Mouse (Mus musculus): Measurements from ENCODE around the gene Rbpj.
"Not testable (repeated sequence)": the region's sequence is repeated elsewhere in the genome, so short reads cannot be mapped to it uniquely, and the experiment has no call there.

Gene Rbpj

DNA sequence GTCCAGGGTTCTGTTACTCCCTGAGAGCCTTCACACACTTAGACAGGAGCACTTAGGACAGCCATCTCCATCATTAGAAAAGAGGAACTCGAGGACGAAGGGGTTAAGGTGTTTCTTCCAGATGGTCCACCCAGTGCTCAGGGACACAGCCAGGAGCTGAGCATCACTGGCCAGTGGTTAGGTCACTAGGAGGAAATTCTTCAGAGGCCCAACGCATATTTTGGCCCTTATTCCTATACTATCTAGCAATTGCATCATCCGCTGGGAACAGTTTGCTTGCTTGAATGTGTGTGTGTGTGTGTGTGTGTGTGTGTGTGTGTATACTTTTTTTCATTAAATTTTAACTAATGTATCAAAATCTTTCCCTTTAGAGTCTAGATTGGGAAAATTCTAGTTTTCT is 45.5 kb downstream of the Rbpj start:
- DNase-seq (ENCODE audit: low spot score in 2 of 2): no peak

DNA sequence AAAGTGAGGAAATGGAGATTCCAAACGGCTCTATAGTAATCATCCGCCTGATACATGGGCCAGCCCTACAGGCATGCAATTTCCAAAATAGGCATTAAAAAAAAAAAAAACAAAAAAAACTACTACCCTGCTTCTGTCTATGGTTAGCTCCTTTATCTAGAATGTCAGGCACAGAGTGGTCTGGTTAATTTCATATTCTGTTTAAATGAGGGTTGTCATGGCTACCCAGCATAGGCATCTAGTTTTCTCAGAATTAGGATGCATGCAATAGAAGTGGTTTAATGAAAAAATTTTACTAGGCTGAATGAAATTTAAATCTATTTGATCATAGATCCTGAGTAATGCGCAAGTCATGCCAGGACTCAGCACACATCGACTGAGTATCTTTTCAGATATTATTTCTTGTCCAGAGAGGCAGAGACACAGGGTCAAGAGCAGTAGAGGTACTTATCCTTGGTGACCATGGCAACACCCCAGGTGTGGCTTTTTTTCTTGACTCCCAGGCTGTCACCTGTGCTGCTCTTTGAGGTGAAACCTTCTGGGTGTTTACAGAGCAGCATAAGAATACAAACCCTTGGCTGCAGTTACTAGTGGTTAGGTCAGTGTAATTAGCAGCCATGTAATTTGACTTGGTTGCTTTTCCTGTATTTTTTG is 49.1 kb downstream of the Rbpj start:
- DNase-seq (ENCODE audit: low spot score in 2 of 2): no peak

DNA sequence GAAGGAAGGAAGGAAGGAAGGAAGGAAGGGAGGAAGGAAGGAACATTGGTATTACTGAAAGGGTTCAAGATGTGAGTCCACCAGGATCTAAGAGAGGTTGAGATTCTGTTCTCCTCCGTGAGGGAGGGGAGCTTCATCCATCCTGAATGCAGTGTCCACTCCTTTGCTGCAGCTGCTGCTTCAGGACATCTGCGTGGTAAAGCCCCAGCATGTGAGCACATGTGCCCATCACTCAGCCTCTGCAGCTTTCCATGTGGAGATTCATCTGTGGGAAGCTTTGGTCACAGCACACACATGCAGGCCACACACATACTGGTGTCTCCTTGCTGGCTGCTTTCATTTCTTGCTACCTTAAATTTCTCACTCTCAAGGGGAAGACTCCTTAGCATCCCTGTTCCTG is 50.5 kb downstream of the Rbpj start:
- no peak for DNase-seq (ENCODE audit: low spot score in 2 of 2)

DNA sequence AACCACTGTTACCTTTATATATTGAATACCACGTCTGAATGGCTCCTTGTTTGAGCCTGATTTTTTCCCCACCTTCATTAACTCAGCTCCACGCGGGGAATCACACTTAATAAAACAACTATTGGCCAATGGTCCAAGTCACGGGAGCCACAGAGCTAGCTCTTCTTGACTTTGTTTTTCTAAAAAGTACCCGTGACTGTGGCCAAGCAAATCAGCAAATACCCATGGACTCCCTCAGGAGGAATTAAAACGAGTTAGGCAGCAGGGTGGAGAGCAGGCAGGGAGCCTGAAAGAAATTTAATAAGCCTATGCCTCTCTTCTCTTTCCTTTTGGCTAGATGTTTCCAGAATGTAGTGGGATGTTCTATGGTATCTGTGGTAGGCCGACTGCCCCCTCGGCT is 51.9 kb downstream of the Rbpj start:
- DNase-seq (ENCODE audit: low spot score in 2 of 2): no peak

DNA sequence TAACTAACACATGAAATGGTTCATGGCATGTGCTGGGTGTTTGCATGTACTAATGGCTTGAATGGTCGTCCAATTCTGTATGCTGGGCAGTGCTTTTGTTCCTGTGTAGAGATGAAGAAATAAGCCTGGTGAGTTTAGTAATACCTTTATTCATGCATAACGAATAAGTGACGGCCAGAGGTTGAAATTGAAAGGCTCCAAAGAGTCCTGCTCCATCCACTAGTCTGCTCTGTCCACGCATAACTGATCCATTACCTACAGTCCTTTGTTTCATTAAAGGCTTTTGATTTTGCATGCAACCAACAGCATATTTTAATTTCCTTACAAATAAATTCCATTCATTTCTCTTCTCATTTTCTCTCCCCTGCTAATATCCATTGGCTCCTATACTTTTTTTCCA is 53.2 kb downstream of the Rbpj start:
- no peak for DNase-seq (ENCODE audit: low spot score in 2 of 2)

DNA sequence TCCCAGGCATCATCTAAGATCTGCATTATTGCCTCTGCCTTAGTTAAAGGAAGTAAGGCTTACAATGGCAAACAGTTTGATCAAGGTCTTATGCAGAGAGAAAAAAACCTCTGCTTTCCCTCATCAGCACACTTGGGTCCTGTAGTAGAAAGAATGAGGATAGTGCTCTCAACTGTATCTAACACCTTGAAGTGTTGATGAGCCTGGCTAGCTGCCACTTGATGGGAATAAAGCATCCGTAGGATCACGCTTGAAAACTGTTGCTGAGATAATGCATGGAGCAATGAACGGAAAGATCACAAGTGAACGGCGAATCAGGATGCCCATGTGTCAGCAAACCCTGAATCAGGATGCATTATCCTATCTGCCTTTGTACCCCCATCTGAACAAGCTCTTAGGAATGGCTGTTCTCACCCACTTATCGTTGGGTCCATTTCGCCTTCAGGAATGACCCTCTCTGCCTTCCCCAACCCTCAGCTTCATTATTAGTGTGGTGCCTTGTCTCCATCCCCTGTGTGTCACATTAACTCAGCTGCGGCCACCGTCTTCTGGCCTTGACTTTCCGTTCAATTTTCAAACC is 54.1 kb downstream of the Rbpj start:
- DNase-seq (ENCODE audit: low spot score in 2 of 2): no peak

DNA sequence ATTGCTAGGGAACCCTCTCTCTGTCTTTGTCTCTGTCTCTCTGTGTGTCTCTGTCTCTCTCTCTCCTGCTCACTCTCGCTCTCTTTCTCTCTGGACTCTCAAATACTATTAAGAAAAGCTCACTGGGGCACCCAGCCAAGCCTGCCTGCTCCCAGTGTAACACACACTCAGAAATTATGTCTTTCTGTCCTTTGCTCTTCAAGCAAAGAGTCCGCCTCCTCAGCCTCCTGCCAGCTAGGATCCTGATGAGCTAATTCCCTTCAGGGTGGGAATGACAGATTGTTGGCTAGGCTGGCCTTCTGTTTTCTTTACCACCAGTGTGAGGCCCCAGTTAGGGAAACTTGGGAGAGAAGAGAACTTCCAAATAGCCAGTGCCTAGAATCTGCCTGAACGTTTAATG is 57.1 kb downstream of the Rbpj start:
- DNase-seq (ENCODE audit: low spot score in 2 of 2): peak in 1 of 2 experiments; percentile 48

DNA sequence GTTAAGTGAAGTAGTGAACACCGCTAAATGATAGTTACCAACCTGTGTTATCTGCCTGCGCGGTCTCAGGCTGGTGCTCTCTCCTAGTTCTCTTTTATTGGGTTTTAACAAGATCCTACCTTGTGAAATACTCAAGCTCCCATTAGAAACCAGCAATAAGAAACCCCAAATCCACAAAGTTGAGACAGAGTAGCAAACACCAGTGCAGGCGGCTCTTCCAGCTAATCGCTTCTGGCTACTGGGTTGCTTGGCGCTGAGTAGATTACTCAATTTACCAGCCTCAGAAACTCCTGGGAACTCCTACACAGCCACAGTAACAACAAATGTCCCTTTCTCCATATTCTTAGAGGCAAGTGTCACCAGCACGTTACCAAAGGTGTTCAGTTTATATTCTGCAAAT is 58.2 kb downstream of the Rbpj start:
- no peak for DNase-seq (ENCODE audit: low spot score in 2 of 2)

DNA sequence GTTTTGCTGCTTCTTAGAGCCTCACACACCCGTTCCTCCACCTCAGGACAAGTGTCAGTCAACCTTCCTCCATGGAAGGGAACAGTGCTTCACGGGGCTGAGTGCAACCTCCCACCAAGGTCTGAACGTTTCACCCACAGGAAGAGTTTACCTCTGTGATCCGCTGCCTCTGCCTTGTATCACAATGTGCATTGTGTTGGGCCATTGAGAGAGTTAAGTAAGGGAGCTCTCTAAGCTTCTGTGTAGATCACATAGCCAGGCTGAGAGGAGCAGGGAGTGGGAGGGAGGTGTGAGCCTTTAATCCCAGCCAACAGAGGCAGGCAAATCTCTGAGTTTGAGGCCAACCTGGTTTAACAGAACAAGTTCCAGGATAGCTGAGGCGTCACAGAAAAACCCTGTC is 58.9 kb downstream of the Rbpj start:
- DNase-seq (ENCODE audit: low spot score in 2 of 2): no peak

DNA sequence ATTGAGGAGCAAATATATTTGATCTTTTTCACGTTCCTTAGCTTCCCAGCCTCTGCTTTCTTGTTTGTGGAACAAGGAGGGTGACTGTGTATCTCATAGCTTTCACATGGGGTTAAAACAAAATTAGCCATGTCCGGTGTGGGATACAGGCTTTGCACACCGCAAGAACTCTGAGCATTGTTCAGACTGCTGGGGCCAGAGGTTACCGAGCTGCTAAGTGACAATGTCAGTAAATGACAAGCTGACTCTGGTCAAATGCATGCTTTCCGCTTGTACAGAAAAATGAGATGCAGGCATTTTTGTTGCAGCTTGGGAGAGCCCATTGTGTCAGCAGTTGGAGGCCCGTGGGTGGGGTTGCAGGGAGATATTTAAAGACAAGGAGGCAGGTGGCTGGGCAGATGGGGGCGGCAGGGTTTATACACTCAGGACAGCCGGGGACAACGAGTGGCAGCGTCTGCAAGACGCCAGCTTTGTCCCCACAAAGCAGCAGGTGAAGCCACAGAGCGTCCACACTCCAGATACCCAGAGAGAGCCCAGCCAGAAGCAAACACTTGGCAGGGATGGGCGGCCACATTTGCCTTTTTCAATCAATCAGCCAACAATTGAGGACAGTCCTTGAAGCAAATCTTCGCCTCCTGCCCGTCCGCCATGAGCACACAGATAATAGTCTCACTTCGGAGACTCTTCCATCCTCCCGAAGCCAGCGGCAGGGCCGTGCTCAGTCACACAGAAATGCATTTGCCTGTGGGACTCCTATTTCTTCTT is 59.5 kb downstream of the Rbpj start:
- peak; percentile 61 to 79 for DNase-seq (ENCODE audit: low spot score in 2 of 2)

DNA sequence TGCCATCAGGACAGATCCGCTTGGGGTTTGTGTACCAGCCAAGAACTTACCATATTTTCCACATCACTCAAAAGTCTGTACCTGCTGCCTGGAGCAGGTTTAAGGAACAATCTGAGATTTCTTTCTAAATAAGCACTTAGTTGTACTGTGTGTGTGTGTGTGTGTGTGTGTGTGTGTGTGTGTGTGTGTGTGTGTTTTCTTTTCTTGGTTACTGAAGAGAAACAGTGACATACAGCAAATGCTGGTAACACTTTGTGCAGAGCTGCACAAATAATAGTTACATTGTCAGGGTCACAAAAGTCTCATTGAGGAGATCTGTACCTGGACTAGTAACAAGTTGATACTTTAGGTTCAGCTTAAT is 60.1 kb downstream of the Rbpj start:
- DNase-seq (ENCODE audit: low spot score in 2 of 2): no peak

DNA sequence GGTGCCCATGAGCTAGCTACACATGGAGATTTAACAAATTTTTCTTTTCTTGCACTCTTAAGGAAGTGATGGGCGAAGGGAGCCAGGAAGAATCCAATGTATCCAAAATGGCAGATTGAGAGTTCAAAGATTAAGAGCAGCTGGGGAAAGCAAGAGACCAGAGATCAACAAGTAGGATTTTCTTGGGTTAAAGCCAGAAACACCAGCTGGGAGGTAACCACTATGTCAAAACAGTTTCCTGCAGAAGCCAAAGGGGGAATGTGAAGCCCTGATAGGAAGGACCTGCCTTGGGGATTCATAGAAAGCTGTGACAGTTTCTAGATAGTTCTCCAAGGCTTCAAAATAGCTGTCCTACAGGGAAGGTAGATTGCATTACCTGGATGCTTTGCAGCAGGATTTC is 63.9 kb downstream of the Rbpj start:
- DNase-seq (ENCODE audit: low spot score in 2 of 2): no peak

DNA sequence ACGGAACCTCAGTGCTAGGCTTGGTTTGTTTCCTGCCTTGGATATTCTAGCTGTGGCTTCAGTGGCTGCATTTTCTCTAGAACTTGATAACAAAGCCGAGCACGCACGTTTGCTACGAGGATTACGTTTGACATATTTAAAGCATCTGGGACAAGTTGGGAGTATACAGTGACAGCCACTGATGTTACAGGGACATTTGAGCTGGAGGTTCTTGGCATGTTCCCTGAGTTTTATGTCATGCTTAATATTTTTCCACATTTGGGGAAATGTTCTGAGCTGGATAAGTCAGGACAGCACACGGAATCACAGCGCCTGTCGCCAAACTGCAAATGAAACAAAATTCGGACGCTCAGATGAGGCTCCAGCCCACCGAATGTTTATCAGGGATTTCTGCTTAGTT is 69.1 kb downstream of the Rbpj start:
- DNase-seq (ENCODE audit: low spot score in 2 of 2): no peak

DNA sequence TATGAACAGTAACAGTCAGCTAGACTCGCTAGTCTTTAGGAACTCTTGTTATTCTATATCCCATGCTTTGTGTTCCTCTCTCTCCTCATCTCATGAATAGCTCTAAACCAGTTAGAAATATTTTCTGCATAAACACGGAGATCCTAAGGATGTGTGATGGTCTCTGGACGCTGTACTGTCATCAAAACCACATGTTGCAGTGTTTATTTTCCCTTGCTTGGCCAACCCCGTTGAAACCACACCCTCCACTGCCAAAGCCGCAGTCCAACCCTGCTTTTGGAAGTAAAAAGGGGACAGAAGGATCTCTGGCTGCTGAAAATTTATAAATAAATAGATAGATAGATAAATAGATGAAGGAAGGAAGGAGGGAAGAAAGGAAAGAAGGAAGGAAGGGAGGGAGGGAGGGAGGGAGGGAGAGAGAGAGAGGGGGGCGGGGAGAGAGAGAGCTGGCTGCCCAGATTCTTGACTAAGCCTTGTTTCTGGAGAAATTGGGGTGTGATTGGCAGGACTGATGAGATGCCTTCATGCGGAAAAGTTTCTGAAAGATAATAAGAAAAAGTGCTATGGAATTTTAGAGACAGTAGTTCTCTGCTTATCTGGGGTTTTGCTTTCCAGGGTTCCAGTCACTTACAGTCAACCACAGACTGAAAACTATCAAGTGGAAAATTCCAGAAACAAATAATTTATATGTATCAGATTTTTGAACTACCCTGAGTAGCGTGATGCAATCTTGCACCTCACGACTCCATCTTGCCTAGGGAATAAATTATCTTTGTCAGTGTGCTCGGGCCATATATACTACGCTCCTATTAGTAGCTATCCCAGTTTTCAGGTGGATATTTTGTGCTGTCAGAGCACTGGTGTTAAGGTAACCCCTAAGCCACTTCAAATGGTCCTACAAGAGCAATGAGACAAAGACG is 70.9 kb downstream of the Rbpj start:
- DNase-seq (ENCODE audit: low spot score in 2 of 2): no peak

DNA sequence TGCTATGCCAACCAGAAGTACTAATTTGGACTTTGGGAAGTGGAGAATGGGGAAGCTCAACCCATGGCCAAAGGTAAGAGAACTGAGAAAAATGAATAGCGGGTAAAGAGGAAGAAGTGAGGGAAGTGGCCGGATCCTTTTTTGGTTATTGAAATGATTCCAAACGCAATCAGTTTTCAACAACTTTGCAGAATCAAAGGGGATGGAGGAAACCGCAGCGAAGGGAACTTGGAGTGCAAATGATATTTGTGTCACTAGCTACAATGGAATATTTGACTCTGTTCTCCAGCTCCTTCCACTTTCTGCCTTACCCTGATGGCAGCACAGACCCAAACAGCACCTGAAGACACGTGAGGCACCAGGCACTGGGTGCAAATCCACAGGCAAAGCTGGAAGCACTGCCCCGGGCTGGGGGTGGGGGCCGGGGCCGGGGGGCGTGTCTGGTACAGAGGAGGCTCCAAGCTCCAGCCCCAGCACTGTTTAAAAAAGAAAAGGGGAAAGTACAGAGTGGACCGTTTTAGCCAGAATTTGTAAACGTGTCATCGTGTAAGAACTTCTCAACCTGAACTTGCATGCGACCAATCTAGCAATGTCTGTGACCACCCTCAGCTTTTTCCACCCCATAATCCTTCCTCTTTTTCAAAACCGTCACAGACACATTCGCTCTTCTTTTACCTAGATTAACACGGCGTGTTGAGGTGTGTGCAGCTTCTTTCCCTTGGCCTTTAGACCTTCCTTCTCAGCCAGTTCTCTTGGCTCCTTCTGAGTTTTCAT is 74.1 kb downstream of the Rbpj start:
- no peak for DNase-seq (ENCODE audit: low spot score in 2 of 2)

DNA sequence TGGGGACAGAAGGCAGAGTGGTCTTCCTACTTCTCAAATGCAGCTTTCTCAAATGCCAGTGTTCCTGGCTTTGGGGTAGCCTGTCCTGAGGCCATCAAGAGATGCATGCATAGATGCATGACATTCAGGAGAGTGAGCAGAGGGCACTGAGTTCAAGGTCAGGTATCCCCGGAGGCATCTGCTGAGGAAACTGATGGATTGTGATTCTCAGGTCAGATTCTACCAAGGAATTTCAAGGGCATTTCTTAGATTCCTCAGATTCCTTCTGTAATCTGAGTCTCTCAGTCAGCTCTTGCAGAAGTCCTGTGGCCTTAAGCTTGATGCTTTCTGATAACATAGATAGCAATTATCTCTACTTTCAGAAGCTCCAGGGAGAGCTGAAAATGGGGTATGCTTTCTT is 76.1 kb downstream of the Rbpj start:
- no peak for DNase-seq (ENCODE audit: low spot score in 2 of 2)

DNA sequence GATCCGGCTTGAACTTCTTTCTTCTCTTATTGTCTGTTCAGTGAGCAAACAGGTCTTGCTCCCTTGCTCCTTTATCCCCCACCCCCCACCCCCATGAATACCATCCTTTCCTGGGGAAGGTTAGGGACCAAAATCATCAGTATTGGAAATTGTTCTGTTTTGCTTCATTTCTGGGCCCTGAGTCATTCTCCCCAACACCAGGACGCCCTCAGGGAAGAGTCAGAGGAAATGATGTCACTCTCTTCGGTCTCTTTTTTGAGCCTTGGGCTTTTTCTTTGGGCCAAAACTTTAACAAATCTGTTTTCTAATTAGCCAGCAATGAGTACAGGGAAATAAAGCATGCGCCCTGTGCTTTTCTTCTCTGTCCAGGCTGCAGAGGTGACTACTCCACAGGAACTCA is 77.4 kb downstream of the Rbpj start:
- DNase-seq (ENCODE audit: low spot score in 2 of 2): no peak

DNA sequence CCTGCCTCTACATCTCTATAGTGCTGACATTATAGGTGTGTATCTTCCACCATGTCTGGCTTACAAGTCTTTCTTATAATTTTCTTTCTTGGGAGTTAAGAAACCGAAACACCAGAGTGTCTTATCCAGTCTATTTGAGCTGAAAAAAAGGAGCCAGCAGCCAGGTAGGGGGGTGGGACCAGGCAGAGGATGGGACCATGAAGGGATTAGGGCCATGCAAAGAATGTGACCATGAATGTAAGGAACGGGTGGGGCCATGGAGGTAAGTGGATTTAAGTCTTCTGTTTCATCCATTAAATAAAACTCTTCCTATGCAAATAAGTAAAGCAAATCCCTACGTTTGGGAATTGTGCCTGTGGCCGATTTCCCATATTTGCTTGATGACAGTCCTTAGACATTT is 78.0 kb downstream of the Rbpj start:
- no peak for DNase-seq (ENCODE audit: low spot score in 2 of 2)

DNA sequence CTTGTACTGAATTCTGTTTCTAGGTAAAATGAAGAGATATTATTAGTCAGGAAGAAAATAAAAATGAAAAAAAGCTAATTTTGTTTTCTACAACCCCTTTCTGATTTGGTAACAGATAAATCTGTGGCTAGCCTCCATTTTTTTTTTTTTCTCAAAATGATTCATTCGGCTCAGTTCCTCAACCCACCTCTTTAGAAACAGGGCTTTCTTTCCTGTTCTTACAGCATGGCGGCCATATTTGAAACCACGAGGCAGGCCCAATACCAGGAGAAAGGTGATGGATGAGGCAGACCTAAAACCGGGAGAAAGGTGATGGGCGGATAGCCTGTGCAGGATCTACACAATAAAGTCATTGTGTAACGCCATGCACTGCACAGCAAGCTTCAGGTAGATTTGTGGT is 80.5 kb downstream of the Rbpj start:
- no peak for DNase-seq (ENCODE audit: low spot score in 2 of 2)

DNA sequence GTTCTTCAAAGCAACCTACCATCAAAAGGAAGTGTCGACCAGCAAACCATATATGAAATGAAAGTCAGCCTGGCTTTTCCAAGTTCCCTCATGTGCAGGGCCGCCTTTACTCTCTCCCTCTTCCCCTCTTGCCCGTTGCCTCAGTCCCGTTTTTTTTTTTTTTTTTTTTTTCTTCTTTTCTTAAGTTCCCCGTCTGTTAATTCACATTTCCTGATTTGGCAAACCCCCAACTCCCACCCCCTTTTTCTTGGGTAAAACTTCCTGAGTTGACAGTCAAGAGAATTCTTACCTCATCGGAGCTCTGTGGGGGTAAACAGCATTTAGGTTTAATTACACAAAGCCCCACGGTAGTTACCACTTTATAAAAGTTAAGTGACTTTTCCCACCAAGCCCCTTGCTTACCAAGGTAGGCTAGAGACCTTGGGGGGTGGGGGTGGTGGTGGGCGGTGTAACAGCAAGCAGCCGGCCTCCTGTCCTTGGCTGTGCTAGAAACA is 81.1 kb downstream of the Rbpj start:
- DNase-seq (ENCODE audit: low spot score in 2 of 2): no peak

DNA sequence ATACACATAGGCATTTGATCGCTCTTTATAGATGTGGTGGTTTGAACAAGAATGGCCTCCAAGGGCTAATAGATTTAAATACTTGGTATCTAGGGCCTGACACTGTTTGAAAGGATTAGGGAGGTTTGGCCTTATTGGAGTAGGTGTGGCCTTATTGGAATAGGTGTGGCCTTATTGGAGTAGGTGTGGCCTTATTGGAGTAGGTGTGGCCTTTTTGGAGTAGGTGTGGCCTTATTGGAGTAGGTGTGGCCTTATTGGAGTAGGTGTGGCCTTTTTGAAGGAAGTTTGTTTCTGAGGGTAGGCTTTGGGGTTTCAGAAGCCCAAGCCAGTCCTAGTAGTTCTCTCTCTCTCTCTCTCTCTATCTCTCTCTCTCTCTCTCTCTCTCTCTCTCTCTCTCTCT is 84.4 kb downstream of the Rbpj start:
- not testable (repeated sequence) for DNase-seq (ENCODE audit: low spot score in 2 of 2)
